Mouse (Mus musculus): ENCODE data around the gene Hist2h2aa2.

DNA sequence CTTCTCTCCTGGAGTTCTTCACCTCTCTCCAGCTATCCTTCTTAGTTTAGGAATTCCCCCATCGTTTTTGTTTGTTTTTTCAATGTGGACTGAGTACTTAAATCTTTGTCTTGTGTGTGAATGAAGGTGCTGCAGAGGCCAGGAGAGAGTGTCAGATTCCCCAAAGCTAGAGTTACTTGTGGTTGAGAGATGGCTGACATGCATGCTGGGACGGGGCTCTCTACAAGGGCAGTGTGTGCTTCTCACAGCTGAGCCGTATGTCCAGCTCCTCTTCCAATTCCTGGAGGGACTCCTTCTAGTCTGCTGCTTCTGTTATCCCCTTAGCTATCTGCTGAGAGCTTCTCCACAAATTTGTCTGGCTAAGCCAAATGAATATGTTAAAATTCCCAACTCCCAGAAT is 4.2 kb downstream of the Hist2h2aa2 start:
- TF ChIP-seq EP300 (IDR thresholded peaks at IDR 0.05; ENCODE audit: low read depth) (no peak), CTCF (IDR thresholded peaks at IDR 0.05; ENCODE audit: low read depth) (no peak)

All from liver, postnatal 0 days (tissue).